Mouse (Mus musculus): ENCODE results near the gene Synrg. TPM values are rescaled to one million over a fixed set of nuclear protein-coding genes. Genes with fewer than 3 reads are reported as not detected.

Synrg gene
- 6.5 and 7.7 TPM in 2 replicates for total RNA-seq (2014; rRNA removed)
- 6.8 and 9.1 TPM in 2 replicates for polyA plus RNA-seq (2012; rRNA removed)

DNA sequence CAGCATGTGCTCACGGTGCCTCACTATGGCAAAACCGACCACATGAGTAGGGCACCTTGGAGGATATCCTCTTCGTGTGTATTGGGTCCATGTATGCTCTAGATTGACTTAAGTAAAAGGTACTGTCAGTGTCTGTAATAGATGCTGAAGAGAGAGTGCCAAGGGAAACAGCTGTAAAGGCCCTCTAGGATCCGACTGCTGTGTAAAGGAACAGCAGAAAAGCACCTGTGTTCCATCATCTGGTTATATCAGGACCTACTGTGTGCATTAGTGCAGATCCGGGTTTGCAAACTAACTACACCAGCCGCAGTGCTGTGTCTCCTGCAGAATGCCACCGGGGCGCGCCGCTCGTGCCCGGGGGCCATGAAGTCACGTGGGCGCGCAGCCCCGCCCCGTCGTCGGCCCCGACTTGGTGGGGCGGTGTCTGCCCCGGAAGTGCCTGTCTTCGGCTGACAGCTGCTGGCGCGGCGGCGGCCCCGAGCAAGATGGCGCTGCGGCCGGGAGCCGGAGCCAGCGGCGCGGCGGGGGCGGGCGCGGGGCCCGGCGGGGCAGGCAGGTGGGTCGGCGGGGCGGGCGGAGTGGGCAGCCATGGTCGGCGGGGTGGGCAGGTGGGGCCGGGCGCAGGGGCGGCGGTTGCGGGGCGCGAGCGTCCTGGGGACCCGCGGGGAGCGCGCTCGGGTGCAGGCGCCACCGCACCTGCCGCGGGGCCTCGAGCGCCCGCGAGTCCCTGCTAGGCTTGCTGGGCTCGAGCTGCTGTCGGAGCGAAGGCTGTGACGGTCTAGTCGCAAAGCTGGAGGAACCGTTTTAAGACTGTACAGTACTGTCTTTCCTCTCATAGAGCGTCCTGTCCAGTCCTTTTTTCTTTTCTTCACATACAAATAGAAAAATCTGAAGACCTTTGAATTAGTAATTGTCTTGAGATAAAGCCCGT, at the start of gene Synrg:
Gene Synrg (plus strand): TSS at position 438 of the 931 bp plus-strand sequence.
- peak within 1 kb of the TSS; percentile 71 for H3K9ac ChIP-seq (ENCODE audit: low read depth, low read length)
- H3K79me2 ChIP-seq (ENCODE audit: control insufficient read depth, insufficient read depth, low read length) = peaks cover 7% of the 10 kb centered on the region; the same call in 1 of the 2 replicates
- peaks cover 3% of the 10 kb centered on the region for H3K4me1 ChIP-seq (ENCODE audit: control insufficient read depth, insufficient read depth, low read length)
- TF ChIP-seq POLR2A (IDR thresholded peaks at IDR 0.05; ENCODE audit: extremely low read depth, insufficient read depth, low read length) (peak; percentile 56; the same call in 1 of the 2 replicates), CTCF (IDR thresholded peaks at IDR 0.05; ENCODE audit: low read depth, low read length) (no peak)
- peak; percentile 60 for DNase-seq (ENCODE audit: extremely low read depth, low read depth, low spot score)
- H3K27me3 ChIP-seq (ENCODE audit: control insufficient read depth, insufficient read depth, low read length) = no peaks in the 10 kb centered on the region
- peak within 1 kb of the TSS; percentile 2; the same call in 1 of the 2 replicates for H3K27ac ChIP-seq (replicated peaks; ENCODE audit: insufficient read depth, low read depth, low read length)
- WGBS = 2% methylated on average over 71 of the region's 76 CpGs
- peaks cover 29% of the 10 kb centered on the region for H3K36me3 ChIP-seq (ENCODE audit: control insufficient read depth, insufficient read depth, low read length)
- peak within 1 kb of the TSS; percentile 63 for H3K4me3 ChIP-seq (ENCODE audit: insufficient read depth, low read depth, low read length)

DNA sequence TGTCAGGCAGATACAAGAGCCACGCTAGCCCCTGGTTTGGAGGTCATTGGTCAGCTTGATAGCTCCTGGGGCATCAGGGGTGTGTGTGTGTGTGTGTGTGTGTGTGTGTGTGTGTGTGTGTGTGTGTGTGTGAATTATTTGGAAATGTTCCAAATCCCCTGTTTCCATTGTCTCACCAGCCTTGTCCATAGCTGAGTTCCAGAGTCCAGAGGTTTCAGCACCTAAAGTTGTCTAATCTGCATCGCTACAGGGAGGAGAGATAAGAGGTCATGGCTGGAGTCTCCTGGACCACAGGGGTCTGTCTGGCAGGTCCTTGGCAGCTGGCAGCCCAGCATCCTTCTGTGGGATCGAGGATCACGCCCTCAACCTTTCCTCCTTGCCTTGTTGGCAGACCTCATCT, 49.7 kb upstream of the Synrg start:
- no peaks in the 10 kb centered on the region for H3K36me3 ChIP-seq (ENCODE audit: control insufficient read depth, insufficient read depth, low read length)
- no peaks in the 10 kb centered on the region for H3K79me2 ChIP-seq (ENCODE audit: control insufficient read depth, insufficient read depth, low read length)

DNA sequence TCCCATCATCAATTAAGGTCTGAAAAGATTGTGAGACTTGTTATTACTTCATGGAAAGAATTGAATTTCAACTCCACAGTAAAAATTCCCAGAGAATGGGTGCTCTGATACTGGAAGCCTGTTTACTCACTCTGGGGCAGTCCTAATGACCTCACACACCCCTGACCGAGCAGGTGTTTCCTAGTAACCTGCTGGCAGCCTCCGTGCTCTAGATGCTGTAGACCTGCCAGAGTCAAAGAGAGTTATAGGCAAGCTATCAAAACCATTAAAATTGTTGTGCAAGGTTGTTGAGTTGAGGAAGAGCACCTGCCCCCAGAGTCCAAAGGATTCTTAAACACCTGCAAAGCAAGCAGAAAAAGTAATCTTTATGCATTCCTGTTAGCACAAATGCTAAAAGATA, 41.6 kb upstream of the Synrg start:
- no peaks in the 10 kb centered on the region for H3K36me3 ChIP-seq (ENCODE audit: control insufficient read depth, insufficient read depth, low read length)
- H3K9ac ChIP-seq (ENCODE audit: low read depth, low read length) = no peak overlapping the region
- peak; percentile 90 for DNase-seq (ENCODE audit: extremely low read depth, low read depth, low spot score)
- no peaks in the 10 kb centered on the region for H3K27me3 ChIP-seq (ENCODE audit: control insufficient read depth, insufficient read depth, low read length)
- no peak overlapping the region for H3K4me3 ChIP-seq (ENCODE audit: insufficient read depth, low read depth, low read length)
- 0 out of 2 replicates have a peak overlapping the region, but pooled peaks have one; percentile 16 for H3K27ac ChIP-seq (replicated peaks; ENCODE audit: insufficient read depth, low read depth, low read length)
- 13% methylated on average over 2 of the region's 2 CpGs for WGBS
- TF ChIP-seq CTCF (IDR thresholded peaks at IDR 0.05; ENCODE audit: low read depth, low read length) = no peak
- TF ChIP-seq POLR2A (IDR thresholded peaks at IDR 0.05; ENCODE audit: extremely low read depth, insufficient read depth, low read length) = no peak
- H3K4me1 ChIP-seq (ENCODE audit: control insufficient read depth, insufficient read depth, low read length) = 0 out of 2 replicates have a peak, but pooled peaks cover 2% of the 10 kb centered on the region
- H3K79me2 ChIP-seq (ENCODE audit: control insufficient read depth, insufficient read depth, low read length) = no peaks in the 10 kb centered on the region

More for the DNA sequence above, 49.7 kb upstream of the Synrg start:
- peaks cover 9% of the 10 kb centered on the region; the same call in 1 of the 2 replicates for H3K4me1 ChIP-seq (ENCODE audit: control insufficient read depth, insufficient read depth, low read length)
- no peaks in the 10 kb centered on the region for H3K27me3 ChIP-seq (ENCODE audit: control insufficient read depth, insufficient read depth, low read length)
- WGBS = 39% methylated on average over 4 of the region's 4 CpGs
- no peak overlapping the region for H3K9ac ChIP-seq (ENCODE audit: low read depth, low read length)
- H3K27ac ChIP-seq (replicated peaks; ENCODE audit: insufficient read depth, low read depth, low read length) = no peak overlapping the region
- DNase-seq (ENCODE audit: extremely low read depth, low read depth, low spot score) = no peak
- no peak for TF ChIP-seq POLR2A (IDR thresholded peaks at IDR 0.05; ENCODE audit: extremely low read depth, insufficient read depth, low read length)
- TF ChIP-seq CTCF (IDR thresholded peaks at IDR 0.05; ENCODE audit: low read depth, low read length) = no peak
- no peak overlapping the region for H3K4me3 ChIP-seq (ENCODE audit: insufficient read depth, low read depth, low read length)

DNA sequence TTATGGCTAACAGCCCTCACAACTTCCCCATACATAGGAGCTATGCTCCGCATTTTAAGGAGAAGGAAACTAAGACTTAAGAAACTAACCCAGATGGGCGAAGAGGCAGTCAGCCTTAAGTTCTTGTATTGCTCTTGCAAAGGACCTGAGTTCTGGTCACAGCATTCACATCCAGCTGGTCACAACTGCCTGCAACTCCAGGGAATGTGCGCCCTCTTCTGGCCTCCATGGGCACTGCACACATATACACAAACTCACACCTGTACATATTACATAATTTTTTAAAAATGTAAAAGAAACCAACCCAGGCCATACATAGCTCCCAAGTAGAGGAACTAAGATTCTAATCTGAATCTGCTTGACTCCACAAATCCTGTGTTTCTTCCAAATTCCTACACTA, 37.1 kb upstream of the Synrg start:
- Histone ChIP-seq H3K27me3 (ENCODE audit: control insufficient read depth, insufficient read depth, low read length) (no peaks in the 10 kb centered on the region), H3K4me1 (ENCODE audit: control insufficient read depth, insufficient read depth, low read length) (peaks cover 5% of the 10 kb centered on the region; the same call in 1 of the 2 replicates), H3K27ac (replicated peaks; ENCODE audit: insufficient read depth, low read depth, low read length) (no peak overlapping the region), H3K9ac (ENCODE audit: low read depth, low read length) (no peak overlapping the region), H3K79me2 (ENCODE audit: control insufficient read depth, insufficient read depth, low read length) (no peaks in the 10 kb centered on the region), H3K36me3 (ENCODE audit: control insufficient read depth, insufficient read depth, low read length) (no peaks in the 10 kb centered on the region), H3K4me3 (ENCODE audit: insufficient read depth, low read depth, low read length) (no peak overlapping the region)
- TF ChIP-seq CTCF (IDR thresholded peaks at IDR 0.05; ENCODE audit: low read depth, low read length) = peak; percentile 86
- TF ChIP-seq POLR2A (IDR thresholded peaks at IDR 0.05; ENCODE audit: extremely low read depth, insufficient read depth, low read length) = no peak
- 71% methylated on average over 3 of the region's 3 CpGs for WGBS
- DNase-seq (ENCODE audit: extremely low read depth, low read depth, low spot score) = peak; percentile 42

DNA sequence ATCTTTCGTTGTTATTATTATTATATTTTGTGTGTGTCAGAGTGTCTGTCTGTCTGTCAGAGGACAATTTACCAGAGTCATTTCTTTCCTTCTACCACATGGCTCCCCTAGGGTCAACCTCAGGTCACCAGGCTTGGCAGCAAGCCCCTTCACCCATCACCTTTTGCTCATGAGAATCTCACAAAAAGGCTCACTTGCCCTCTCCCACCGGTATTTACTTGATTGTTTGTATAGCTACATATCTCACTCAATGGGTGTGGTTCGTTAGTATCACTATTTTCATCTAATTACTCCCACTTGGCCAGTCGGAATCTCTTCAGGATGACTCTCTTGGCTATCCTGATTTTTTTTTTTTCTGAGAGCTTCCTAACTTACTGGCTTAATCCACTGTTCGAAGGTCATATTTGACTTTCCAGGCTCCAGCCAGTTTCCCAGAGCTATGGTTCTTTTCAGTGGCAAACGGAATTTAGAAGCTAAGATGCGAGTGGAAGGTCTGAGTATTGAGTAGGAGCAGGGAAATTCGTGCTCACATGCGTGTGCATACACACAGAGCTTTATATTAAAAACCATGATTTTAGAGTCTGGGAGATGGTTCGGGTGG, 31.6 kb upstream of the Synrg start:
- H3K27ac ChIP-seq (replicated peaks; ENCODE audit: insufficient read depth, low read depth, low read length) = peak overlapping the region; percentile 31; the same call in 1 of the 2 replicates
- peak; percentile 86 for DNase-seq (ENCODE audit: extremely low read depth, low read depth, low spot score)

More for the DNA sequence above, 31.6 kb upstream of the Synrg start:
- WGBS = 18% methylated on average over 10 of the region's 10 CpGs
- Histone ChIP-seq H3K4me1 (ENCODE audit: control insufficient read depth, insufficient read depth, low read length) (peaks cover 8% of the 10 kb centered on the region; the same call in 1 of the 2 replicates), H3K4me3 (ENCODE audit: insufficient read depth, low read depth, low read length) (no peak overlapping the region), H3K79me2 (ENCODE audit: control insufficient read depth, insufficient read depth, low read length) (no peaks in the 10 kb centered on the region), H3K36me3 (ENCODE audit: control insufficient read depth, insufficient read depth, low read length) (no peaks in the 10 kb centered on the region), H3K9ac (ENCODE audit: low read depth, low read length) (no peak overlapping the region), H3K27me3 (ENCODE audit: control insufficient read depth, insufficient read depth, low read length) (no peaks in the 10 kb centered on the region)
- no peak for TF ChIP-seq CTCF (IDR thresholded peaks at IDR 0.05; ENCODE audit: low read depth, low read length)
- no peak for TF ChIP-seq POLR2A (IDR thresholded peaks at IDR 0.05; ENCODE audit: extremely low read depth, insufficient read depth, low read length)

Measured in liver, adult 2 months (tissue).